Mouse (Mus musculus) forebrain, embryonic 15.5 days (tissue): ENCODE measurements around the gene Arhgef3. TPM values are rescaled to one million over a fixed set of nuclear protein-coding genes. Genes with fewer than 3 reads are reported as not detected.

Experiments used
- ATAC-seq: fragments of 200-750 bp; cut with Nextera tagmentation; replicated peaks from 2 replicates; pipeline ENCODE4 v1.8.0; 2017; ENCODE audit warnings: mild to moderate bottlenecking, moderate TSS enrichment, moderate library complexity
- H3K27ac ChIP-seq: fragments of 300-500 bp; sonication (generic); replicated peaks from 2 replicates; pipeline ENCODE4 v1.5.1; 2015; ENCODE audit warnings: mild to moderate bottlenecking, inconsistent platforms
- H3K27me3 ChIP-seq: fragments of 300-500 bp; sonication (generic); 2 replicates; pipeline ENCODE4 v1.6.1; 2015; ENCODE audit warnings: inconsistent platforms
- H3K36me3 ChIP-seq: fragments of 300-500 bp; sonication (generic); 2 replicates; pipeline ENCODE4 v1.6.1; 2015; ENCODE audit warnings: mild to moderate bottlenecking, inconsistent platforms
- H3K4me1 ChIP-seq: fragments of 300-500 bp; sonication (generic); 2 replicates; pipeline ENCODE4 v1.6.1; 2015; ENCODE audit warnings: inconsistent platforms
- H3K4me2 ChIP-seq: fragments of 300-500 bp; sonication (generic); replicated peaks from 2 replicates; pipeline ENCODE4 v1.6.1; 2015; ENCODE audit warnings: mild to moderate bottlenecking, inconsistent platforms
- H3K4me3 ChIP-seq: fragments of 300-500 bp; sonication (generic); 2 replicates; pipeline ENCODE4 v1.5.1; 2015; ENCODE audit warnings: mild to moderate bottlenecking, inconsistent platforms
- H3K9ac ChIP-seq: fragments of 300-500 bp; sonication (generic); replicated peaks from 2 replicates; pipeline ENCODE4 v1.6.1; 2015; ENCODE audit warnings: mild to moderate bottlenecking, inconsistent platforms
- H3K9me3 ChIP-seq: fragments of 300-500 bp; sonication (generic); 2 replicates; pipeline ENCODE4 v1.6.1; 2016; ENCODE audit warnings: inconsistent platforms
- WGBS: fragments of 180-500 bp; shearing (Covaris S2); methylation state at CpG from one replicate; pipeline ENCODE4 v1.1.7; 2015; ENCODE audit warnings: mixed read lengths; 5-methylcytosine and 5-hydroxymethylcytosine counted together
- polyA plus RNA-seq: library from polyadenylated mRNA; unstranded; fragments of >200 nt; fragmentation: Nextera tagmentation; extraction: Ambion mirVana; gene quantifications from 2 replicates; pipeline ENCODE4 v1.2.1, GENCODE M21; 2015

Arhgef3 gene
- polyA plus RNA-seq, 1 experiment from 2014 or later: 4.9 TPM

DNA sequence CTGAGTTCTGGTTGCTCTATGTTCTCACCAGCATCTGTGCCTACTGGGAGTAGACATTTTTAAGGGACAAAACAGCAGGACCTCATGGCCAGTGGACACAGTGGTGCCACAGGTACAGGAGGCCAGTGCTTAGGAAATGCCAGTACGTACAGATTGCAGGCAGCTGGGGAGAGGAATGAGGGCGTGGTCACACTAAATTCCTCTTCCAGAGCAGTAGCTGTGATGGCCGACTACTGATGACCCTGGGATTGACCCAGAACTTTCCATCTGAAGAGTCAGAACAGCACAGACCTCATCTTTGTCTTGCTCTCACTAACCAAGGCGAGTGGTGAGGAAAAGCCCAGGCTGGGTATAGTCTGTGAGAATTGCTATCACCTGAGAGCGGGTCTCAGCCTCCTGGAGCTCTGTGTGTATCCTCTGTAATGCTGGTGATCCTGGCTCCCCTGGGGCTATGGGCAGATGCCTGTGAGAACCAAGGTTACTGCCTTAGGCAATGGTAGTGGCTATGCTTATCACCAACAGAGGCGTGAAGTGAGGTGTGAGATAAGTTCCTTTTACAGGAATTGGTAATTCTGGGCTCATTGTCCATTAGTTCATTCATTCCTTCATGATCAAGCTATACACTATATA is 35.4 kb downstream of the Arhgef3 start:
- Histone ChIP-seq H3K4me2 (no peak overlapping the region), H3K27me3 (no peaks in the 10 kb centered on the region), H3K4me1 (no peaks in the 10 kb centered on the region), H3K9ac (no peak overlapping the region), H3K4me3 (no peak overlapping the region), H3K27ac (no peak overlapping the region), H3K36me3 (no peaks in the 10 kb centered on the region), H3K9me3 (no peaks in the 10 kb centered on the region)
- whole genome bisulfite sequencing: 77% methylated on average over 6 of the region's 6 CpGs
- ATAC-seq: no peak

- H3K27ac ChIP-seq: no peak overlapping the region
- H3K27me3 ChIP-seq: no peaks in the 10 kb centered on the region
- 54% methylated on average over 8 of the region's 8 CpGs for WGBS
Measured at GRCm38 (mm10) chr14:27151432-27151831, 36.7 kb downstream of the Arhgef3 start.

GRCm38 (mm10) chr14:27155088-27155487 is 40.4 kb downstream of the Arhgef3 start:
- H3K27me3 ChIP-seq: no peaks in the 10 kb centered on the region
- H3K4me3 ChIP-seq: no peak overlapping the region
- no peak overlapping the region for H3K4me2 ChIP-seq
- no peaks in the 10 kb centered on the region for H3K36me3 ChIP-seq
- H3K9me3 ChIP-seq: no peaks in the 10 kb centered on the region
- WGBS: 90% methylated on average over 6 of the region's 6 CpGs
- no peak overlapping the region for H3K9ac ChIP-seq
- ATAC-seq: no peak
- H3K27ac ChIP-seq: no peak overlapping the region
- H3K4me1 ChIP-seq: no peaks in the 10 kb centered on the region

More at GRCm38 (mm10) chr14:27151432-27151831, 36.7 kb downstream of the Arhgef3 start:
- H3K4me1 ChIP-seq: no peaks in the 10 kb centered on the region
- ATAC-seq: no peak
- H3K9me3 ChIP-seq: no peaks in the 10 kb centered on the region
- H3K4me3 ChIP-seq: no peak overlapping the region
- no peak overlapping the region for H3K9ac ChIP-seq
- no peak overlapping the region for H3K4me2 ChIP-seq
- no peaks in the 10 kb centered on the region for H3K36me3 ChIP-seq

- Histone ChIP-seq H3K27ac (no peak overlapping the region), H3K9ac (no peak overlapping the region), H3K4me1 (no peaks in the 10 kb centered on the region), H3K36me3 (no peaks in the 10 kb centered on the region), H3K9me3 (no peaks in the 10 kb centered on the region), H3K4me2 (no peak overlapping the region), H3K27me3 (no peaks in the 10 kb centered on the region), H3K4me3 (no peak overlapping the region)
- no peak for ATAC-seq
- WGBS: 78% methylated on average over 6 of the region's 6 CpGs
Measured at GRCm38 (mm10) chr14:27156032-27156431, 41.3 kb downstream of the Arhgef3 start.

GRCm38 (mm10) chr14:27158133-27158532 is 43.4 kb downstream of the Arhgef3 start:
- no peak for ATAC-seq
- Histone ChIP-seq H3K9ac (no peak overlapping the region), H3K4me3 (no peak overlapping the region), H3K9me3 (no peaks in the 10 kb centered on the region), H3K4me1 (no peaks in the 10 kb centered on the region), H3K27ac (no peak overlapping the region), H3K4me2 (no peak overlapping the region), H3K27me3 (no peaks in the 10 kb centered on the region), H3K36me3 (no peaks in the 10 kb centered on the region)
- WGBS: 78% methylated on average over 3 of the region's 3 CpGs

DNA sequence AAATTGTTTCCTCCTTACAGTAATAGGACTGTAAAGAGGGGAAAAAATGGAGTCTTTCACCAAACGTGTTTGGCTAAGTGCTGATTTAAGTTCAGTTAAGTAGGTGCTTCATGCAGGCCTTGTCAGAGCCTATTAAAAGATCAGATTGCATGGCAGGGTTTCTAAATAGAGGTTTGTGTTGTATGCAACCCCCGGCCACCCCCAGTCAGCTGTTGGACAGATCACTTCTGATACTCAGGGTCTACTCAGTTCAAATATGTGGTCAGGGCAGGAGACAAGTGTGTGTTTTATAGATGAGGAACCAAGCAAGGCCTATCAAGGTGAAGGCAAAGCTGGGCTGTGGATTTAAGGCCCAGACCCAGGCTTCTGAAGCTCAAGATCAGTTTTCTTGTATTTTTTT is 44.1 kb downstream of the Arhgef3 start:
- H3K36me3 ChIP-seq: no peaks in the 10 kb centered on the region
- no peak overlapping the region for H3K27ac ChIP-seq
- H3K4me1 ChIP-seq: no peaks in the 10 kb centered on the region
- no peak for ATAC-seq
- H3K4me3 ChIP-seq: no peak overlapping the region
- no peaks in the 10 kb centered on the region for H3K9me3 ChIP-seq
- H3K4me2 ChIP-seq: no peak overlapping the region
- no peaks in the 10 kb centered on the region for H3K27me3 ChIP-seq
- no peak overlapping the region for H3K9ac ChIP-seq
- WGBS: 62% methylated on average over 2 of the region's 2 CpGs

DNA sequence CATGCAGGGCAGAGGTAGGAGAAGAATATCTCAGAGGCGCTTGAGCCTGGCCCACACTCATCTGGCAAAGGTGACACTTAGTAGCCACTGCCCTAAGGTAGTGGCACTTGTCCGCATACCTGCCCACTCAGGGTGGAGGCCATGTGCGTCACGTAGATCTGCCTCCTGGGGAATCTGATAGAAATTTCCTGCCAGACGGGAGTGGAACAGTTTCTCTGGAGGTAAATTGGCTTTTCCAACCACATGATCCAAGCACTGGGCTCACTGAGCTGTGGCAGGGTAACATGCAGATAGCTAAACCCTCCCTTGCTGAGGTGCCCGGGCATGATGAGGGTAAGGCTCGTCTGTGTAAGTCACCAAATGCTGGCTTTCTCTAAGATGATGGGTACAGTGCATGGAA is 46.1 kb downstream of the Arhgef3 start:
- H3K4me3 ChIP-seq: no peak overlapping the region
- H3K4me2 ChIP-seq: no peak overlapping the region
- no peaks in the 10 kb centered on the region for H3K9me3 ChIP-seq
- no peaks in the 10 kb centered on the region for H3K27me3 ChIP-seq
- no peaks in the 10 kb centered on the region for H3K4me1 ChIP-seq
- no peak overlapping the region for H3K27ac ChIP-seq
- no peak overlapping the region for H3K9ac ChIP-seq
- WGBS: 90% methylated on average over 7 of the region's 7 CpGs
- no peak for ATAC-seq
- no peaks in the 10 kb centered on the region for H3K36me3 ChIP-seq

GRCm38 (mm10) chr14:27164639-27165038 is 49.9 kb downstream of the Arhgef3 start:
- H3K4me2 ChIP-seq: no peak overlapping the region
- ATAC-seq: no peak
- no peak overlapping the region for H3K27ac ChIP-seq
- H3K4me3 ChIP-seq: no peak overlapping the region
- H3K9me3 ChIP-seq: no peaks in the 10 kb centered on the region
- peaks cover 7% of the 10 kb centered on the region for H3K4me1 ChIP-seq
- 93% methylated on average over 6 of the region's 6 CpGs for WGBS
- no peaks in the 10 kb centered on the region for H3K36me3 ChIP-seq
- no peaks in the 10 kb centered on the region for H3K27me3 ChIP-seq
- H3K9ac ChIP-seq: no peak overlapping the region

DNA sequence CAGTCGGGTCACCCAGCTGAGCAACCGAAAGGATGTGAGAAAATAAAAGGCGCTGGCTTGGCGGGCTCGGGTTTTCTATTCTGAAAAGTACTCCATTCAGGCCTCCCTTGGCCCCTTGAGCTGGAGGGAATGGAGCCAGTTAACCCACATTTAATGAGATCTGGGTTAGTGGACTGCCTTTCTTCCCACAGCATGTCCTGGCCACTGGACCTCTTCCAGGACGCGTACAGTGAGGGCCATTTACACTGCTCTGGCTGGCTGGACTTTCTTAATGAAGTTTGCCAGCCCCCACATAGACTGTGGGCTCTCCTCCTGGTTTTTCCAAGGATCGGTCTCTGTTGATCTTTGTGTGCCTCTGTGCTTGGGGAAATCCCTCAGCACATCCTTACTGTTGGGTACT is 52.1 kb downstream of the Arhgef3 start:
- ATAC-seq: peak; percentile 95
- Histone ChIP-seq H3K27ac (peak overlapping the region; percentile 76), H3K4me1 (peaks cover 7% of the 10 kb centered on the region), H3K36me3 (no peaks in the 10 kb centered on the region), H3K4me3 (no peak overlapping the region), H3K27me3 (no peaks in the 10 kb centered on the region), H3K9me3 (no peaks in the 10 kb centered on the region), H3K9ac (no peak overlapping the region), H3K4me2 (no peak overlapping the region)
- WGBS: 27% methylated on average over 8 of the region's 8 CpGs

- peaks cover 7% of the 10 kb centered on the region for H3K4me1 ChIP-seq
- 50% methylated on average over 4 of the region's 4 CpGs for WGBS
- no peaks in the 10 kb centered on the region for H3K9me3 ChIP-seq
- peak overlapping the region; percentile 76 for H3K27ac ChIP-seq
- no peak overlapping the region for H3K4me2 ChIP-seq
- no peaks in the 10 kb centered on the region for H3K27me3 ChIP-seq
- H3K36me3 ChIP-seq: no peaks in the 10 kb centered on the region
- no peak overlapping the region for H3K9ac ChIP-seq
- ATAC-seq: peak; percentile 85
- H3K4me3 ChIP-seq: no peak overlapping the region
Measured at GRCm38 (mm10) chr14:27167177-27167576, 52.5 kb downstream of the Arhgef3 start.

- Histone ChIP-seq H3K4me2 (no peak overlapping the region), H3K9me3 (no peaks in the 10 kb centered on the region), H3K27ac (no peak overlapping the region), H3K27me3 (no peaks in the 10 kb centered on the region), H3K4me3 (no peak overlapping the region), H3K9ac (no peak overlapping the region), H3K4me1 (peaks cover 7% of the 10 kb centered on the region), H3K36me3 (no peaks in the 10 kb centered on the region)
- ATAC-seq: no peak
- 97% methylated on average over 5 of the region's 5 CpGs for WGBS
Measured at GRCm38 (mm10) chr14:27168387-27168786, 53.7 kb downstream of the Arhgef3 start.

GRCm38 (mm10) chr14:27169287-27169686 is 54.6 kb downstream of the Arhgef3 start:
- H3K27ac ChIP-seq: no peak overlapping the region
- no peak for ATAC-seq
- H3K4me2 ChIP-seq: no peak overlapping the region
- no peaks in the 10 kb centered on the region for H3K27me3 ChIP-seq
- peaks cover 7% of the 10 kb centered on the region for H3K4me1 ChIP-seq
- H3K9ac ChIP-seq: no peak overlapping the region
- H3K36me3 ChIP-seq: no peaks in the 10 kb centered on the region
- 96% methylated on average over 4 of the region's 4 CpGs for WGBS
- no peaks in the 10 kb centered on the region for H3K9me3 ChIP-seq
- no peak overlapping the region for H3K4me3 ChIP-seq

DNA sequence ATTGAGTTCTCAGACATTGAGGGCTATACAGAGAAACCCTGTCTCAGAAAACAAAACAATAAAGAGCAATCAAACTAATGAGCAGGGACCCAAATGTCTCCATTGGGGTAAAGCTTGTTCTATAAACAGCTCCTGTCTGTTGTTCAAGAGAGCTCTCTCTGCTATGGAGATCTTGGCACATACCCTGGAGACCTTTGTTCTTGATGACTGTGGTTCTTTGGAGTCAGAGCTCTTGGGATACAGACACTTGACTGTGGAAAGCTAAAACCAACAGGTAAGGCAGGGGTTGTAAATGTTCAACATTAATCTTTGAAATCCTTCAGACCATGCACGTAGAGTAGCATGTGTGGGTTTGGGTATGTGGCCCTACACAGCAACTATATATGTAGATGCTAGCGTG is 55.7 kb downstream of the Arhgef3 start:
- ATAC-seq: no peak
- Histone ChIP-seq H3K27me3 (no peaks in the 10 kb centered on the region), H3K27ac (no peak overlapping the region), H3K4me3 (no peak overlapping the region), H3K9ac (no peak overlapping the region), H3K4me2 (no peak overlapping the region), H3K9me3 (no peaks in the 10 kb centered on the region), H3K36me3 (no peaks in the 10 kb centered on the region), H3K4me1 (peaks cover 11% of the 10 kb centered on the region)
- WGBS: 98% methylated on average over 2 of the region's 2 CpGs
